Mouse (Mus musculus) erythroblast, embryonic 14.5 days (primary cell): Measurements from ENCODE around the gene Hsd17b13. TPM values are rescaled to one million over a fixed set of nuclear protein-coding genes. Genes with fewer than 3 reads are reported as not detected.

Experiments
- H3K27me3 ChIP-seq: 2 replicates; pipeline ENCODE4 v1.6.1; 2012; ENCODE audit warnings: inconsistent platforms; ENCODE audit not compliant: control insufficient read depth
- H3K36me3 ChIP-seq: 2 replicates; pipeline ENCODE4 v1.6.1; 2012; ENCODE audit warnings: mild to moderate bottlenecking, inconsistent platforms; ENCODE audit not compliant: control insufficient read depth
- H3K4me1 ChIP-seq: 2 replicates; pipeline ENCODE4 v1.6.1; 2012; ENCODE audit warnings: inconsistent platforms; ENCODE audit not compliant: control insufficient read depth
- H3K4me3 ChIP-seq: replicated peaks from 2 replicates; pipeline ENCODE3; 2012; ENCODE audit warnings: moderate library complexity, mild to moderate bottlenecking, inconsistent platforms
- H3K9me3 ChIP-seq: 2 replicates; pipeline ENCODE4 v1.6.1; 2012; ENCODE audit warnings: low read length, inconsistent platforms, mixed read lengths; ENCODE audit not compliant: control insufficient read depth
- GATA1 ChIP-seq: IDR thresholded peaks from 2 replicates; pipeline ENCODE4 v1.6.1; 2012; ENCODE audit warnings: low read length, inconsistent platforms, mixed read lengths
- TAL1 ChIP-seq: IDR thresholded peaks from 3 replicates; pipeline ENCODE4 v1.6.1; 2012; ENCODE audit warnings: low read length, inconsistent platforms, mixed read lengths
- polyA plus RNA-seq: library from polyadenylated mRNA; stranded (reverse); fragments of >175 nt; gene quantifications from 2 replicates; pipeline ENCODE4 v1.2.3, GENCODE M21; 2012

The Hsd17b13 gene
- polyA plus RNA-seq, 1 experiment, result not detected

DNA sequence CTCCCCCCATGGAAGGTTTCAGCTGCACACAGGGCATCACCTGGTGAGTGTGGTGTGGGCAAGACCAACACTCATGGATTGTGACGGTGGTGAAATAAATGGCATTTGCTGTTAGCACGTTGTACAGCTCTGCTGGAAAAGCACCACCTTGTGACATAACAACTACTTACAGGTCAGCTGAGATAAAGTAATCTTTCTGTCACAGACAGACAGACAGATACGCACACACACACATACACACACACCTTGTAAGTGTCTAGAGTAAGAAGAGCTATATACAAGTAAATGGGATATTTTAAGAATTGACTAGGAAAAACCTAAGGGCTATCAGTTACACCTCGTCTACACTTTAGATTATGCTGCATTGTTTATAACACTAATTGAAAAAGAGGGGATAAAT lies 17.5 kb upstream of the Hsd17b13 start:
- no peaks in the 10 kb centered on the region; the same call in 1 of the 2 replicates for H3K36me3 ChIP-seq
- no peak overlapping the region for H3K4me3 ChIP-seq
- no peaks in the 10 kb centered on the region for H3K9me3 ChIP-seq
- no peaks in the 10 kb centered on the region for H3K27me3 ChIP-seq
- peaks cover 23% of the 10 kb centered on the region for H3K4me1 ChIP-seq
- TF ChIP-seq TAL1 (no peak), GATA1 (no peak)

DNA sequence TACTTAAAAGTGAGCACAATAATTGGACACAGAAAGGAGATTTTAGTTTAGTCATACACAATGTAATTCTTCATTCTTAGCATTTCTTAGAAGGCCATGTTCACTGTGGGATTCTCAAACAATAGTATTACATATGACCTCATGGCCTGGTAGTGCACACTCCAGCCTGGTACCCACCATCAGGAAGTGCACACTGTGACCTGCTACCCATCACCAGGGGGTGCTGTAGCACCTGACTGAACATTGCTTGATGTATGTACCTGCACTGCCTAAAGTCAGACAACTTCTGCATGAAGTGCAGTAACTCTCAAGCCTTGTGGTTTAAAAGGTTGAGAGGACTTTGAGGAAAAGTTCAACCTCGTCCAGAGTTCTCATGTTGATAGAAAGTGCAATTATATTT lies 16.4 kb upstream of the Hsd17b13 start:
- Histone ChIP-seq H3K27me3 (no peaks in the 10 kb centered on the region), H3K4me1 (peaks cover 23% of the 10 kb centered on the region), H3K36me3 (no peaks in the 10 kb centered on the region; the same call in 1 of the 2 replicates), H3K9me3 (no peaks in the 10 kb centered on the region), H3K4me3 (no peak overlapping the region)
- no peak for TF ChIP-seq GATA1
- TF ChIP-seq TAL1, result no peak

DNA sequence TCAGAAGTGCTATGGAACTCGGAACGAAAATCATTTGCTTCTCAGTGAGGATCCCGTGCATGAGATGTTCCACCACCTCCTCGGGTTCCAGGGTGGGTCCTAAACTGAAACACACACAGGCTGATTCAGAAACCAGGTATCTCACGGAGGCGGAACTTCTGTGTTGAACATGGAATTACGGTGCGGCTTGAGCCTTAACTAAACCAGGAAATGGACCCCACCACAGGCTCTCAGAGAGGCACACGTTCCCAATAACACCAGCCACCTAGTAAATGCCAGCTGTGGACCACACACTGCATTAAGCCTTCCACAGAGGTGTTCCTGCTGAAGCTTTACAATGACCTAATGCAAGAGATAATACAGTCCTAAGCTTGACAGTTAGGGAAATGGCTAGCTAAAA lies 15.6 kb upstream of the Hsd17b13 start:
- H3K27me3 ChIP-seq, result no peaks in the 10 kb centered on the region
- H3K36me3 ChIP-seq, result no peaks in the 10 kb centered on the region; the same call in 1 of the 2 replicates
- H3K9me3 ChIP-seq, result no peaks in the 10 kb centered on the region
- no peak overlapping the region for H3K4me3 ChIP-seq
- H3K4me1 ChIP-seq, result peaks cover 23% of the 10 kb centered on the region
- TF ChIP-seq GATA1 (no peak), TAL1 (no peak)

- H3K36me3 ChIP-seq, result no peaks in the 10 kb centered on the region
- no peak for TF ChIP-seq TAL1
- no peak for TF ChIP-seq GATA1
- H3K9me3 ChIP-seq, result no peaks in the 10 kb centered on the region
- no peaks in the 10 kb centered on the region for H3K4me1 ChIP-seq
- no peaks in the 10 kb centered on the region for H3K27me3 ChIP-seq
- no peak overlapping the region for H3K4me3 ChIP-seq
Observed at GRCm38 (mm10) chr5:103980705-103981560, 3.7 kb upstream of the Hsd17b13 start.

- H3K36me3 ChIP-seq, result no peaks in the 10 kb centered on the region
- no peaks in the 10 kb centered on the region for H3K9me3 ChIP-seq
- H3K4me3 ChIP-seq, result no peak overlapping the region
- no peaks in the 10 kb centered on the region for H3K4me1 ChIP-seq
- H3K27me3 ChIP-seq, result peaks cover 5% of the 10 kb centered on the region
- TF ChIP-seq GATA1 (no peak), TAL1 (no peak)
Observed at GRCm38 (mm10) chr5:103977907-103978570, 829 bp upstream of the Hsd17b13 start.

DNA sequence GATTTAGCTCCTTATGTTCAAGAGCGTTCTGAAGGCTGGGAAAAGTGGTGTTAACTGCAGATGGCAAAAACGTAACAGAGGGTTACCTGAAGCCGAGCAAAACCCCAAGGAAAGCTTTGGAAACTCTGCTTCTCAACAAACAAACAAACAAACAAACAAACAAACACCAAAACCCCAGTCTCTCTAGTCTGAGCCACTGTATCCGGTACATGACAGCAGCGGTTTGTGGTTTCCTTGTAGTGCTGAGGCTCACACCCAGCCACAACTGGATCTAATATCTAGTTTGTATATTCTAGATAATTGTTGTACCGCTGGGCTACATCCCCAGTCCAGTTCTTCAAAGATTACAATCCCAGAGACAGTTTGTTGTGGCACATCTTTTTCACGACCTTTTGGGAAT lies 1.5 kb downstream of the Hsd17b13 start:
- H3K4me1 ChIP-seq, result no peaks in the 10 kb centered on the region
- H3K27me3 ChIP-seq, result peaks cover 13% of the 10 kb centered on the region
- H3K4me3 ChIP-seq, result no peak overlapping the region
- no peaks in the 10 kb centered on the region for H3K9me3 ChIP-seq
- no peaks in the 10 kb centered on the region for H3K36me3 ChIP-seq
- no peak for TF ChIP-seq GATA1
- no peak for TF ChIP-seq TAL1

DNA sequence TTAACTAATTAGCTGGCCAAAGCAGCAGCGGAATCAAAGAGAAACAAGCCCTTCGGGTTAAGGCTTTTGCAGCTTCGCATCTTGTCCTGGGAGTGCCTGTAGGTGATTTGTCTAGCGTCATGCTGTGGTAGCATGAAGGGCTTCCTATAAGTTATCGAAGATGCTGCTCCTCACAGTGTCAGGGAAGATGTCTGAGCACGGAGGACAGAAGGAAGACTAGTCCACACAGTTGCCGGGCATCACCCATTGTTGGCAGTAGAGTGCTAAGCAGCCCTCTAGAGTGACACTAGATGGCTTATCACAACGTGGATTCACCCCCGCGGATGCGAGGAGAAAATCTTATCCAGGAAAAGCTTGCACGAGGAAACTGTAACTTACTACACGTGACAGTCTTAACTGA lies 4.4 kb downstream of the Hsd17b13 start:
- H3K4me3 ChIP-seq, result no peak overlapping the region
- no peaks in the 10 kb centered on the region for H3K4me1 ChIP-seq
- TF ChIP-seq TAL1, result no peak
- peaks cover 13% of the 10 kb centered on the region for H3K27me3 ChIP-seq
- no peaks in the 10 kb centered on the region for H3K9me3 ChIP-seq
- no peaks in the 10 kb centered on the region for H3K36me3 ChIP-seq

GRCm38 (mm10) chr5:103972379-103972778 lies 4.8 kb downstream of the Hsd17b13 start:
- Histone ChIP-seq H3K4me1 (no peaks in the 10 kb centered on the region), H3K4me3 (no peak overlapping the region), H3K36me3 (no peaks in the 10 kb centered on the region), H3K9me3 (no peaks in the 10 kb centered on the region), H3K27me3 (peaks cover 13% of the 10 kb centered on the region)
- no peak for TF ChIP-seq TAL1
- TF ChIP-seq GATA1, result no peak

- Histone ChIP-seq H3K9me3 (no peaks in the 10 kb centered on the region), H3K4me1 (no peaks in the 10 kb centered on the region), H3K4me3 (no peak overlapping the region), H3K27me3 (peaks cover 13% of the 10 kb centered on the region), H3K36me3 (no peaks in the 10 kb centered on the region)
- TF ChIP-seq GATA1 (no peak), TAL1 (no peak)
Observed at GRCm38 (mm10) chr5:103971051-103971450, 6.2 kb downstream of the Hsd17b13 start.
